Mouse (Mus musculus) ES-E14 (cell line): ENCODE results near the gene B4galt2. TPM values are rescaled to one million over a fixed set of nuclear protein-coding genes. Genes with fewer than 3 reads are reported as not detected.
A peak's percentile ranks its signal among the peaks of the same experiment; 100 is the strongest.

Experiments used
- DNase-seq: peaks from one replicate; pipeline ENCODE4 v3.0.0-alpha.2; 2013; ENCODE audit warnings: low read depth, low spot score
- H3K27ac ChIP-seq: 2 replicates; pipeline ENCODE4 v1.5.1; 2012; ENCODE audit warnings: low read depth, mild to moderate bottlenecking, low read length, moderate library complexity, mixed read lengths; ENCODE audit not compliant: poor library complexity, insufficient read depth, severe bottlenecking
- H3K36me3 ChIP-seq: 2 replicates; pipeline ENCODE4 v1.6.1; 2012; ENCODE audit warnings: mild to moderate bottlenecking, low read length, moderate library complexity, mixed read lengths; ENCODE audit not compliant: control insufficient read depth, poor library complexity, insufficient read depth, severe bottlenecking
- H3K4me1 ChIP-seq, 2 experiments: fragments of 150-350 bp in 1 of 2; sonication (generic) in 1 of 2; 2 replicates each; pipeline ENCODE4 v1.6.1; 2012; ENCODE audit warnings: low read length in 2 of 2, mild to moderate bottlenecking in 1 of 2, mixed read lengths in 1 of 2; ENCODE audit not compliant: control insufficient read depth in 2 of 2, insufficient read depth in 2 of 2, poor library complexity in 1 of 2
- H3K4me3 ChIP-seq, 2 experiments: fragments of 150-350 bp in 1 of 2; sonication (generic) in 1 of 2; 2 replicates each; pipeline ENCODE4 v1.5.1; 2012; ENCODE audit warnings: low read length in 2 of 2, low read depth in 1 of 2, mild to moderate bottlenecking in 1 of 2, mixed read lengths in 1 of 2; ENCODE audit not compliant: insufficient read depth in 1 of 2, poor library complexity in 1 of 2, severe bottlenecking in 1 of 2
- H3K9ac ChIP-seq: 2 replicates; pipeline ENCODE4 v1.6.1; 2012; ENCODE audit warnings: low read depth, mild to moderate bottlenecking, low read length, mixed read lengths; ENCODE audit not compliant: poor library complexity, insufficient read depth, severe bottlenecking
- H3K9me3 ChIP-seq: fragments of 150-350 bp; sonication (generic); 2 replicates; pipeline ENCODE4 v1.6.1; 2012; ENCODE audit warnings: low read depth, mild to moderate bottlenecking, low read length; ENCODE audit not compliant: control insufficient read depth, insufficient read depth
- CHD2 ChIP-seq: IDR thresholded peaks from 2 replicates; pipeline ENCODE4 v1.6.1; 2014; ENCODE audit warnings: mild to moderate bottlenecking, low read depth, low read length, inconsistent platforms
- HCFC1 ChIP-seq: IDR thresholded peaks from 2 replicates; pipeline ENCODE4 v1.6.1; 2012; ENCODE audit warnings: low read length, inconsistent platforms, borderline replicate concordance; ENCODE audit not compliant: insufficient read depth
- MAFK ChIP-seq: IDR thresholded peaks from 2 replicates; pipeline ENCODE4 v1.6.1; 2014; ENCODE audit warnings: mild to moderate bottlenecking, low read depth, low read length, inconsistent platforms; ENCODE audit not compliant: insufficient read depth
- ZC3H11A ChIP-seq: IDR thresholded peaks from 2 replicates; pipeline ENCODE4 v1.6.1; 2012; ENCODE audit warnings: low read depth, mild to moderate bottlenecking, inconsistent platforms, low read length, borderline replicate concordance
- ZNF384 ChIP-seq: IDR thresholded peaks from 2 replicates; pipeline ENCODE4 v1.6.1; 2012; ENCODE audit warnings: low read depth, low read length, inconsistent platforms
- in situ Hi-C, 2 experiments: fragments of 600-800 bp; cut with MboI; formaldehyde crosslinking; loops; one replicate each; pipeline ENCODE4 v1.15.1; 2025; ENCODE audit warnings: low sequenced_read_pairs in 2 of 2, inconsistent platforms in 1 of 2; ENCODE audit not compliant: unreplicated experiment in 2 of 2
- total RNA-seq: library from RNA; depleted of rRNA; stranded (reverse); fragments of 300-350 nt; gene quantifications from 2 replicates; pipeline ENCODE4 v1.2.3, GENCODE M21; 2012

The B4galt2 gene
- total RNA-seq, 1 experiment = 11.2 TPM

DNA sequence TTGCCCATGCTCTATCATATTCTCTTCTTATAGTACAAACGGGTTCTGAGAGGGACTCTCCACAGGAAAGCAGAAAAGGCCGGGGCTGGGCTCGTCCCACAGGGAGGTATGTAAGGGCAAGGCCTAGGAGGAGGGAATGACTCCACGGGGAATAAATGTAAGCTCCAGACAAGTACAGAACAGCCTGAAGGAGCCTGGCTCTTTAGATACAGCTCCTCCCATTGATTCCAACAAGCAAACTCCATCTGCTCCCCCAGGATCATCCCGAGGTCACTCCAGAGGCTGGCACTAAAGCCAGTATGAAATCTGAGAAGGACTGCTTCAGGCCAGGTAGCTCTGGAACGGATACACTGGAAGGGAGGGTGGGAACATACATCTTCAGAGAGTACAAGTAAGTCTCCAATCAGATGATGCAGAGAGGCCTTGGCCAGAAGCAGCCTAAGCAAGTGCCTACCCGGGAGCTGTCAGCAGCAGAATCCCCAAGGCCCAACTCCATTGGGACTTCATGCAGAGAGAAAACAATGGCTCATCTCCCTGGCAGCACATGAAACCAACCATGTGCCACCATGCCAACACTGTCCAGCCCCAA lies 29.5 kb upstream of the B4galt2 start:
- H3K9ac ChIP-seq = no peak overlapping the region
- H3K36me3 ChIP-seq = peaks cover 15% of the 10 kb centered on the region
- no peak overlapping the region for H3K27ac ChIP-seq
- DNase-seq = no peak
- in situ Hi-C loops = no loop called here
- no peak for TF ChIP-seq MAFK
- TF ChIP-seq ZNF384 = no peak
- TF ChIP-seq HCFC1 = no peak
- TF ChIP-seq ZC3H11A = no peak
- no peak for TF ChIP-seq CHD2
- no peak overlapping the region for H3K4me3 ChIP-seq
- no peaks in the 10 kb centered on the region for H3K9me3 ChIP-seq
- H3K4me1 ChIP-seq = peaks cover 0 to 10% of the 10 kb centered on the region in 2 experiments; a peak in 2 of 4 replicates

DNA sequence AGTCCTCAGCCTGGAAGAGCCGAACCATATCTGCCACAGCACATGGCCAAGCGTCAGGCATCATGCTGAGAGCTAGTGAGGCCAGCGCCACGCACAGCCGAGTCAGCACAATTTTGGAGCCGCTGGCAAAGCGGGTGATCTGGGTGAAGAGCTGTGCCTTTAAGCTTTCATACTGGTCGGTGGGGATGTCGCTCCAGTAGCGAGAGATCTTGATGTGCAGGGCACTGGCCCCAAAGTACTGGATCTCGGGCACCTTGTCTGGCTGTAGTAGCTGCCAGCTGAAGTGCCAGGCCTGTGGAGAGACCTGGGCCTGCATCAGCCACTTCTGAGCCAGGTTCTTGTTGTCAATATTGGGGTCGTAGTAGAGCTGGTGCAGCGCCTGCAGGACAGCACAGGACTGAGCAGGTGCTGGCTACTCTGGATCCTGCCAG lies 28.9 kb upstream of the B4galt2 start:
- H3K9me3 ChIP-seq = no peaks in the 10 kb centered on the region
- H3K4me1 ChIP-seq = peaks cover 0 to 10% of the 10 kb centered on the region in 2 experiments; a peak in 2 of 4 replicates
- no peak overlapping the region for H3K9ac ChIP-seq
- peak; percentile 74 for TF ChIP-seq MAFK
- no peak for TF ChIP-seq ZNF384
- peaks cover 19% of the 10 kb centered on the region for H3K36me3 ChIP-seq
- no peak for DNase-seq
- no peak overlapping the region for H3K27ac ChIP-seq
- in situ Hi-C loops = no loop called here
- H3K4me3 ChIP-seq = no peak overlapping the region

- Histone ChIP-seq H3K4me1 (peaks cover 0 to 9% of the 10 kb centered on the region in 2 experiments; a peak in 2 of 4 replicates), H3K4me3 (no peak overlapping the region), H3K36me3 (peaks cover 32% of the 10 kb centered on the region), H3K9me3 (no peaks in the 10 kb centered on the region), H3K27ac (no peak overlapping the region), H3K9ac (no peak overlapping the region)
- DNase-seq = no peak
- TF ChIP-seq CHD2 (no peak), ZNF384 (no peak), MAFK (no peak), ZC3H11A (no peak), HCFC1 (no peak)
- in situ Hi-C loops = no loop called here
Observed at GRCm38 (mm10) chr4:117908834-117909453, 25.7 kb upstream of the B4galt2 start.

- Histone ChIP-seq H3K36me3 (peaks cover 49% of the 10 kb centered on the region), H3K27ac (no peak overlapping the region), H3K4me3 (no peak overlapping the region), H3K4me1 (no peaks in the 10 kb centered on the region), H3K9me3 (no peaks in the 10 kb centered on the region), H3K9ac (no peak overlapping the region)
- TF ChIP-seq ZC3H11A (no peak), HCFC1 (no peak), CHD2 (no peak), MAFK (no peak), ZNF384 (no peak)
- no peak for DNase-seq
- in situ Hi-C loops = no loop called here
Observed at GRCm38 (mm10) chr4:117906196-117906595, 22.9 kb upstream of the B4galt2 start.

DNA sequence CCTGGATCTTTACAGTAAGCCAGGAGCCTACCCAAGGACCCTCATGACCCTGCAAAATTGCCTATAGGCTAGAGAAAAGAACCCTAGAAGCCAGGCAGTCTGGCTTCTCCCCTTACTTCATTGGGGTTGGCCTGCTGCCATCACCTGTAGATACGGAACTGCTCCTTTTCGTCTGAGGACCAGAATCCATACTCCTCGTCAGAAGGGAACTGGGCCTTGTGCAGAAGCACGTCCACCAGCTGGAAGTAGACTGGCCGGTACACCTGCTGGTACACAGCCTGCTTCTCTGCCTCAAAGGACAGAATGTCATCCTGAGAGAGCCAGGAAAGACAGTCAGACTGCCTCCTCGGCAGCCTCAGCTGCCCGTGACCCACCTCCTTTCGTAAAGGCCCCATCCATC lies 21.5 kb upstream of the B4galt2 start:
- H3K9ac ChIP-seq = no peak overlapping the region
- H3K9me3 ChIP-seq = no peaks in the 10 kb centered on the region
- TF ChIP-seq MAFK (no peak), HCFC1 (no peak), ZNF384 (no peak), CHD2 (no peak), ZC3H11A (no peak)
- no peaks in the 10 kb centered on the region for H3K4me1 ChIP-seq
- H3K27ac ChIP-seq = no peak overlapping the region
- DNase-seq = no peak
- in situ Hi-C loops = no loop called here
- H3K4me3 ChIP-seq = no peak overlapping the region
- peaks cover 60% of the 10 kb centered on the region for H3K36me3 ChIP-seq
